Mouse (Mus musculus): ENCODE measurements around the gene Igfbp7. TPM values are rescaled to one million over a fixed set of nuclear protein-coding genes. Genes with fewer than 3 reads are reported as not detected.

Igfbp7 gene
- total and polyA plus RNA-seq, 3 experiments: 0.17 to 0.70 (median 0.35) TPM

- Histone ChIP-seq H3K79me2 (replicated peaks; ENCODE audit: control insufficient read depth, extremely low read depth, insufficient read depth, poor library complexity, severe bottlenecking) (no peaks in the 10 kb centered on the region), H3K4me3 (replicated peaks in 1 of 3; ENCODE audit: low read depth in 2 of 3, low read length in 2 of 3, poor library complexity in 1 of 3) (no peak overlapping the region), H3K4me2 (ENCODE audit: insufficient read depth, low read depth, poor library complexity, severe bottlenecking) (no peak overlapping the region), H3K9me3 (replicated peaks; ENCODE audit: low read length) (no peaks in the 10 kb centered on the region), H3K27ac (ENCODE audit: insufficient read depth, low read depth) (no peak overlapping the region), H3K4me1 (ENCODE audit: control insufficient read depth in 1 of 2, insufficient read depth in 2 of 2) (peaks cover 10 to 35% of the 10 kb centered on the region in 2 experiments), H3K27me3 (replicated peaks) (no peaks in the 10 kb centered on the region), H3K36me3 (replicated peaks in 1 of 2; ENCODE audit: control insufficient read depth in 1 of 2, insufficient read depth in 1 of 2, low read length in 1 of 2) (no peaks in the 10 kb centered on the region), H3K9ac (ENCODE audit: insufficient read depth, low read depth) (no peak overlapping the region)
- TF ChIP-seq POLR2A (IDR thresholded peaks at IDR 0.05; ENCODE audit: low read depth, low read length): no peak
- TF ChIP-seq MYC (IDR thresholded peaks at IDR 0.05; ENCODE audit: low read depth, low read length): no peak
- no peak for TF ChIP-seq E2F4 (IDR thresholded peaks at IDR 0.05; ENCODE audit: insufficient replicate concordance, low read depth, low read length)
- TF ChIP-seq GABPA (IDR thresholded peaks at IDR 0.05; ENCODE audit: insufficient replicate concordance, low read depth, low read length): no peak
- no peak for TF ChIP-seq MXI1 (IDR thresholded peaks at IDR 0.05; ENCODE audit: low read depth, low read length)
- no peak for TF ChIP-seq CHD1 (IDR thresholded peaks at IDR 0.05; ENCODE audit: low read depth, low read length)
- no peak for TF ChIP-seq TCF12 (IDR thresholded peaks at IDR 0.05; ENCODE audit: low read depth, low read length)
- TF ChIP-seq TBP (conservative IDR thresholded peaks at IDR 0.05; ENCODE audit: low read depth, low read length): no peak
- TF ChIP-seq RAD21 (IDR thresholded peaks at IDR 0.05; ENCODE audit: low read depth, low read length): no peak
- TF ChIP-seq ZNF384 (IDR thresholded peaks at IDR 0.05; ENCODE audit: low read depth, low read length): no peak
- no peak for TF ChIP-seq BHLHE40 (IDR thresholded peaks at IDR 0.05; ENCODE audit: low read depth, low read length)
- no peak for TF ChIP-seq NELFE (IDR thresholded peaks at IDR 0.05; ENCODE audit: low read depth, low read length)
- no peak for TF ChIP-seq MAZ (IDR thresholded peaks at IDR 0.05; ENCODE audit: low read depth, low read length)
- no peak for TF ChIP-seq ETS1 (conservative IDR thresholded peaks at IDR 0.05; ENCODE audit: low read depth, low read length)
- TF ChIP-seq MAFK (IDR thresholded peaks at IDR 0.05; ENCODE audit: insufficient replicate concordance, low read length): no peak
- TF ChIP-seq CTCF (conservative IDR thresholded peaks at IDR 0.05 in 1 of 2, IDR thresholded peaks at IDR 0.05 in 1 of 2; ENCODE audit: low read depth in 2 of 2, low read length in 2 of 2): no peak
- TF ChIP-seq SMC3 (IDR thresholded peaks at IDR 0.05; ENCODE audit: low read depth, low read length): no peak
- TF ChIP-seq ZMIZ1 (IDR thresholded peaks at IDR 0.05; ENCODE audit: low read depth, low read length): no peak
- TF ChIP-seq NRF1 (IDR thresholded peaks at IDR 0.05; ENCODE audit: low read depth, low read length): no peak
- no peak for TF ChIP-seq PAX5 (IDR thresholded peaks at IDR 0.05; ENCODE audit: low read length)
- no peak for DNase-seq (ENCODE audit: extremely low read depth)
- dilution Hi-C loops (cut with MboI; ENCODE audit: extremely low pct_ligation_motif_present, extremely low pct_unique_long_range_greater_than_20kb, low sequenced_read_pairs): no loop called here
- in situ Hi-C loops (cut with MboI; ENCODE audit: low pct_ligation_motif_present, low pct_unique_long_range_greater_than_20kb, low sequenced_read_pairs): loop anchor here (25.0 kb wide), 1 partner anchor 429 kb away; no protein-coding TSS in a partner anchor
These were observed 49.5 kb downstream of the Igfbp7 start for GRCm38 (mm10) chr5:77358347-77358746.

- Histone ChIP-seq H3K4me2 (ENCODE audit: insufficient read depth, low read depth, poor library complexity, severe bottlenecking) (no peak overlapping the region), H3K9ac (ENCODE audit: insufficient read depth, low read depth) (no peak overlapping the region), H3K79me2 (replicated peaks; ENCODE audit: control insufficient read depth, extremely low read depth, insufficient read depth, poor library complexity, severe bottlenecking) (no peaks in the 10 kb centered on the region), H3K27me3 (replicated peaks) (no peaks in the 10 kb centered on the region), H3K4me3 (replicated peaks in 1 of 3; ENCODE audit: low read depth in 2 of 3, low read length in 2 of 3, poor library complexity in 1 of 3) (no peak overlapping the region), H3K27ac (ENCODE audit: insufficient read depth, low read depth) (no peak overlapping the region), H3K9me3 (replicated peaks; ENCODE audit: low read length) (no peaks in the 10 kb centered on the region), H3K4me1 (ENCODE audit: control insufficient read depth in 1 of 2, insufficient read depth in 2 of 2) (peaks cover 10 to 35% of the 10 kb centered on the region in 2 experiments), H3K36me3 (replicated peaks in 1 of 2; ENCODE audit: control insufficient read depth in 1 of 2, insufficient read depth in 1 of 2, low read length in 1 of 2) (no peaks in the 10 kb centered on the region)
- no peak for TF ChIP-seq JUND (conservative IDR thresholded peaks at IDR 0.05; ENCODE audit: low read depth, low read length)
- no peak for TF ChIP-seq RCOR1 (conservative IDR thresholded peaks at IDR 0.05; ENCODE audit: low read depth, low read length)
- TF ChIP-seq ZNF384 (IDR thresholded peaks at IDR 0.05; ENCODE audit: low read depth, low read length): no peak
- no peak for TF ChIP-seq POLR2AphosphoS2 (IDR thresholded peaks at IDR 0.05; ENCODE audit: low read depth, low read length)
- no peak for TF ChIP-seq ZMIZ1 (IDR thresholded peaks at IDR 0.05; ENCODE audit: low read depth, low read length)
- TF ChIP-seq MEF2A (IDR thresholded peaks at IDR 0.05; ENCODE audit: borderline replicate concordance, low read depth, low read length): no peak
- TF ChIP-seq MXI1 (IDR thresholded peaks at IDR 0.05; ENCODE audit: low read depth, low read length): no peak
- dilution Hi-C loops (cut with MboI; ENCODE audit: extremely low pct_ligation_motif_present, extremely low pct_unique_long_range_greater_than_20kb, low sequenced_read_pairs) (no loop called here), in situ Hi-C loops (cut with MboI; ENCODE audit: low pct_ligation_motif_present, low pct_unique_long_range_greater_than_20kb, low sequenced_read_pairs) (loop anchor here (25.0 kb wide), 1 partner anchor 430 kb away; no protein-coding TSS in a partner anchor)
- no peak for DNase-seq (ENCODE audit: extremely low read depth)
These were observed 50.3 kb downstream of the Igfbp7 start for GRCm38 (mm10) chr5:77357405-77358149.

Data from CH12.LX (cell line).